Mouse (Mus musculus) ES-E14 (cell line): ENCODE results near the gene Eif2ak4. TPM values are rescaled to one million over a fixed set of nuclear protein-coding genes. Genes with fewer than 3 reads are reported as not detected.

Source experiments
- DNase-seq: peaks from one replicate; pipeline ENCODE4 v3.0.0-alpha.2; 2013; ENCODE audit warnings: low read depth, low spot score
- H3K27ac ChIP-seq: 2 replicates; pipeline ENCODE4 v1.5.1; 2012; ENCODE audit warnings: low read depth, mild to moderate bottlenecking, low read length, moderate library complexity, mixed read lengths; ENCODE audit not compliant: poor library complexity, insufficient read depth, severe bottlenecking
- H3K36me3 ChIP-seq: 2 replicates; pipeline ENCODE4 v1.6.1; 2012; ENCODE audit warnings: mild to moderate bottlenecking, low read length, moderate library complexity, mixed read lengths; ENCODE audit not compliant: control insufficient read depth, poor library complexity, insufficient read depth, severe bottlenecking
- H3K4me1 ChIP-seq, 2 experiments: fragments of 150-350 bp in 1 of 2; sonication (generic) in 1 of 2; 2 replicates each; pipeline ENCODE4 v1.6.1; 2012; ENCODE audit warnings: low read length in 2 of 2, mild to moderate bottlenecking in 1 of 2, mixed read lengths in 1 of 2; ENCODE audit not compliant: control insufficient read depth in 2 of 2, insufficient read depth in 2 of 2, poor library complexity in 1 of 2
- H3K4me3 ChIP-seq, 2 experiments: fragments of 150-350 bp in 1 of 2; sonication (generic) in 1 of 2; 2 replicates each; pipeline ENCODE4 v1.5.1; 2012; ENCODE audit warnings: low read length in 2 of 2, low read depth in 1 of 2, mild to moderate bottlenecking in 1 of 2, mixed read lengths in 1 of 2; ENCODE audit not compliant: insufficient read depth in 1 of 2, poor library complexity in 1 of 2, severe bottlenecking in 1 of 2
- H3K9ac ChIP-seq: 2 replicates; pipeline ENCODE4 v1.6.1; 2012; ENCODE audit warnings: low read depth, mild to moderate bottlenecking, low read length, mixed read lengths; ENCODE audit not compliant: poor library complexity, insufficient read depth, severe bottlenecking
- H3K9me3 ChIP-seq: fragments of 150-350 bp; sonication (generic); 2 replicates; pipeline ENCODE4 v1.6.1; 2012; ENCODE audit warnings: low read depth, mild to moderate bottlenecking, low read length; ENCODE audit not compliant: control insufficient read depth, insufficient read depth
- CHD2 ChIP-seq: IDR thresholded peaks from 2 replicates; pipeline ENCODE4 v1.6.1; 2014; ENCODE audit warnings: mild to moderate bottlenecking, low read depth, low read length, inconsistent platforms
- HCFC1 ChIP-seq: IDR thresholded peaks from 2 replicates; pipeline ENCODE4 v1.6.1; 2012; ENCODE audit warnings: low read length, inconsistent platforms, borderline replicate concordance; ENCODE audit not compliant: insufficient read depth
- MAFK ChIP-seq: IDR thresholded peaks from 2 replicates; pipeline ENCODE4 v1.6.1; 2014; ENCODE audit warnings: mild to moderate bottlenecking, low read depth, low read length, inconsistent platforms; ENCODE audit not compliant: insufficient read depth
- ZC3H11A ChIP-seq: IDR thresholded peaks from 2 replicates; pipeline ENCODE4 v1.6.1; 2012; ENCODE audit warnings: low read depth, mild to moderate bottlenecking, inconsistent platforms, low read length, borderline replicate concordance
- ZNF384 ChIP-seq: IDR thresholded peaks from 2 replicates; pipeline ENCODE4 v1.6.1; 2012; ENCODE audit warnings: low read depth, low read length, inconsistent platforms
- in situ Hi-C, 2 experiments: fragments of 600-800 bp; cut with MboI; formaldehyde crosslinking; loops; one replicate each; pipeline ENCODE4 v1.15.1; 2025; ENCODE audit warnings: low sequenced_read_pairs in 2 of 2, inconsistent platforms in 1 of 2; ENCODE audit not compliant: unreplicated experiment in 2 of 2
- total RNA-seq: library from RNA; depleted of rRNA; stranded (reverse); fragments of 300-350 nt; gene quantifications from 2 replicates; pipeline ENCODE4 v1.2.3, GENCODE M21; 2012; rRNA removed

Gene Eif2ak4
- total RNA-seq, 1 experiment = 8.1 TPM

- no peak overlapping the region for H3K4me3 ChIP-seq
- H3K9ac ChIP-seq = no peak overlapping the region
- no peak overlapping the region; the same call in 1 of the 2 replicates for H3K27ac ChIP-seq
- H3K9me3 ChIP-seq = no peaks in the 10 kb centered on the region
- TF ChIP-seq ZNF384 (no peak), ZC3H11A (no peak), MAFK (no peak), CHD2 (no peak), HCFC1 (no peak)
- in situ Hi-C loops = no loop called here
- H3K4me1 ChIP-seq = peaks cover 0 to 4% of the 10 kb centered on the region in 2 experiments; a peak in 1 of 4 replicates
- H3K36me3 ChIP-seq = no peaks in the 10 kb centered on the region
- DNase-seq = no peak
These were observed 131.9 kb downstream of the Eif2ak4 start for GRCm38 (mm10) chr2:118520042-118520933.

GRCm38 (mm10) chr2:118522265-118522664, 133.8 kb downstream of the Eif2ak4 start:
- TF ChIP-seq HCFC1 (no peak), ZNF384 (no peak), MAFK (no peak), CHD2 (no peak), ZC3H11A (no peak)
- no peaks in the 10 kb centered on the region for H3K36me3 ChIP-seq
- in situ Hi-C loops = no loop called here
- H3K27ac ChIP-seq = no peak overlapping the region
- peaks cover 0 to 4% of the 10 kb centered on the region in 2 experiments; a peak in 1 of 4 replicates for H3K4me1 ChIP-seq
- H3K9ac ChIP-seq = no peak overlapping the region
- DNase-seq = no peak
- H3K9me3 ChIP-seq = no peaks in the 10 kb centered on the region
- H3K4me3 ChIP-seq = no peak overlapping the region

- no peak for DNase-seq
- Histone ChIP-seq H3K4me1 (peaks cover 0 to 4% of the 10 kb centered on the region in 2 experiments; a peak in 1 of 4 replicates), H3K9me3 (no peaks in the 10 kb centered on the region), H3K4me3 (no peak overlapping the region), H3K36me3 (no peaks in the 10 kb centered on the region), H3K9ac (no peak overlapping the region), H3K27ac (no peak overlapping the region)
- in situ Hi-C loops = no loop called here
- TF ChIP-seq HCFC1 (no peak), MAFK (no peak), CHD2 (no peak), ZNF384 (no peak), ZC3H11A (no peak)
These were observed 134.8 kb downstream of the Eif2ak4 start for GRCm38 (mm10) chr2:118523163-118523730.

- Histone ChIP-seq H3K9me3 (no peaks in the 10 kb centered on the region), H3K9ac (no peak overlapping the region)
These were observed 136.4 kb downstream of the Eif2ak4 start for GRCm38 (mm10) chr2:118524811-118525210.

More at GRCm38 (mm10) chr2:118524811-118525210, 136.4 kb downstream of the Eif2ak4 start:
- H3K4me1 ChIP-seq = peaks cover 0 to 9% of the 10 kb centered on the region in 2 experiments; a peak in 1 of 4 replicates
- no peak for DNase-seq
- H3K4me3 ChIP-seq = no peak overlapping the region
- no peaks in the 10 kb centered on the region for H3K36me3 ChIP-seq
- TF ChIP-seq HCFC1 (no peak), ZNF384 (no peak)
- no peak overlapping the region for H3K27ac ChIP-seq
- in situ Hi-C loops = no loop called here

Other genes with a start within 250 kb of the Eif2ak4 start
- gene Fsip1, start 131.7 kb upstream of the Eif2ak4 start, total RNA-seq = 0.63 and 0.85 TPM in 2 replicates
- gene Gpr176, start 15.2 kb upstream of the Eif2ak4 start, total RNA-seq = 0.22 and 0.26 TPM in 2 replicates
- 132 and 191 TPM in 2 replicates for gene Srp14, start 91.1 kb downstream of the Eif2ak4 start, total RNA-seq
- 9.1 and 14.1 TPM in 2 replicates for gene Bmf, start 161.1 kb downstream of the Eif2ak4 start, total RNA-seq
- gene Bub1b, start 209.6 kb downstream of the Eif2ak4 start, total RNA-seq = 115 and 121 TPM in 2 replicates